Mouse (Mus musculus): ENCODE data around the gene Fhdc1. TPM values are rescaled to one million over a fixed set of nuclear protein-coding genes. Genes with fewer than 3 reads are reported as not detected.

The Fhdc1 gene
- polyA plus RNA-seq, 1 experiment = 0.46 TPM

DNA sequence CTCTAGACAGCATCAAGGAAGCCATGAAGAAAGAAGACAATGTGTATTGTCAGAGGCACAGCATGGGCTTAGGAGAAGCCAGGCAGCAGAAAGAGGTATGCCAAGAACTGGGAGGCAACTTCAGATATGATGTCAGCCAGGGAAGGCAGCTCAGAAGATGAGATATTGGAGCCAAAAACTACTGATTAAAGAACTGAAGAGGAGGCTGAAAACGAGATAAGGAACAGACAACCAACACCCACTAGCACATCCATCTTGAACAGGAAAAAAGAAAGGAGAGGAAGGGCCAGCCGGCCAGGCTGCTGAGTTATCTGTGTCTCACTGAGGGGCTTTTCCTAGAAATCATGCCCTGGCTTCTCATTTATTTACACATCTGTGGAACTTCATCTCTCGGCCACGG is 66.4 kb downstream of the Fhdc1 start:
- TF ChIP-seq CTCF (IDR thresholded peaks at IDR 0.05; ENCODE audit: low read depth, low read length) (no peak), POLR2A (IDR thresholded peaks at IDR 0.05; ENCODE audit: borderline replicate concordance, low read depth, low read length) (no peak)
- no peak overlapping the region for H3K27ac ChIP-seq (ENCODE audit: insufficient read depth, low read depth, low read length)
- no peak overlapping the region for H3K4me3 ChIP-seq (ENCODE audit: insufficient read depth, low read length)
- no peaks in the 10 kb centered on the region for H3K4me1 ChIP-seq (ENCODE audit: control insufficient read depth, insufficient read depth, low read length)

DNA sequence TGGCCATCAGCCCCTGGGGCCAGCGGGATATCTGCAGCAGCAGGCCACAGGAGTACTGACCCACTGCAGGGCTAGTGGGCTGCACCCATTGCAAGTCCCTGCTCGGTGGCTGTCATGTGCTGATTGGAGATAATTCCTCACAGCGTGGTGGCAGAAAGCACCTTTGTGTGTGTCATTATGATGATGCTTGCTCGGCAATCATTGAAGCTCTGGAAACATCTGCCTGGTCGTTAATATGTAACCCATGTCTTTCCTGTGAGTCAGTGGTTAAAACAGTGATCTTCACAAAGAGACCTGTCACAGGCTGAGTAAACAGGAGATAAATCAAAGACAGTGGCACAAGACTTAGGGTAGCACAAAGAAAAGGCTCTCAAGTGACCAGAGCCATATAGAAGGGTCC is 67.3 kb downstream of the Fhdc1 start:
- Histone ChIP-seq H3K4me1 (ENCODE audit: control insufficient read depth, insufficient read depth, low read length) (no peaks in the 10 kb centered on the region), H3K27ac (ENCODE audit: insufficient read depth, low read depth, low read length) (no peak overlapping the region), H3K4me3 (ENCODE audit: insufficient read depth, low read length) (no peak overlapping the region)
- TF ChIP-seq POLR2A (IDR thresholded peaks at IDR 0.05; ENCODE audit: borderline replicate concordance, low read depth, low read length) (no peak), CTCF (IDR thresholded peaks at IDR 0.05; ENCODE audit: low read depth, low read length) (no peak)

DNA sequence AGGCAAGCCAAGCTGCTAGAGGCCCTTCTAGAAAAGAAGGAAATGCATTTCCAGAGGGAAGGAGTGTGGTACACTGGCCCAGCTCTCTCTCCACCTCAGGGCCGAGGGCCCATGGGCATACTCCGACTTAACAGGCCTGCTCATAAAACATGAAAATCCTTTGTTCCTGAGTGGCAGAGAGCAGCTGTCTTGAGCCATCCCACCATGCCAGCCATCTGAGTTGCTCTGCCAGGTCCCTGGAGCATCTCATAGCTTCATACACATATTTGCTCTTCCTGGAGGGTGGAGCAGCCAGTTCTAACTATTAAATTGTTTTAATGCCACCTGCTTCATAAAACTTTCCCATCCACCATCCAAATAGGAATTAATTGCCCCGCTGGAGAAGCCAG is 70.8 kb downstream of the Fhdc1 start:
- Histone ChIP-seq H3K4me1 (ENCODE audit: control insufficient read depth, insufficient read depth, low read length) (no peaks in the 10 kb centered on the region), H3K27ac (ENCODE audit: insufficient read depth, low read depth, low read length) (no peak overlapping the region), H3K4me3 (ENCODE audit: insufficient read depth, low read length) (no peak overlapping the region)
- TF ChIP-seq POLR2A (IDR thresholded peaks at IDR 0.05; ENCODE audit: borderline replicate concordance, low read depth, low read length) (no peak), CTCF (IDR thresholded peaks at IDR 0.05; ENCODE audit: low read depth, low read length) (no peak)

DNA sequence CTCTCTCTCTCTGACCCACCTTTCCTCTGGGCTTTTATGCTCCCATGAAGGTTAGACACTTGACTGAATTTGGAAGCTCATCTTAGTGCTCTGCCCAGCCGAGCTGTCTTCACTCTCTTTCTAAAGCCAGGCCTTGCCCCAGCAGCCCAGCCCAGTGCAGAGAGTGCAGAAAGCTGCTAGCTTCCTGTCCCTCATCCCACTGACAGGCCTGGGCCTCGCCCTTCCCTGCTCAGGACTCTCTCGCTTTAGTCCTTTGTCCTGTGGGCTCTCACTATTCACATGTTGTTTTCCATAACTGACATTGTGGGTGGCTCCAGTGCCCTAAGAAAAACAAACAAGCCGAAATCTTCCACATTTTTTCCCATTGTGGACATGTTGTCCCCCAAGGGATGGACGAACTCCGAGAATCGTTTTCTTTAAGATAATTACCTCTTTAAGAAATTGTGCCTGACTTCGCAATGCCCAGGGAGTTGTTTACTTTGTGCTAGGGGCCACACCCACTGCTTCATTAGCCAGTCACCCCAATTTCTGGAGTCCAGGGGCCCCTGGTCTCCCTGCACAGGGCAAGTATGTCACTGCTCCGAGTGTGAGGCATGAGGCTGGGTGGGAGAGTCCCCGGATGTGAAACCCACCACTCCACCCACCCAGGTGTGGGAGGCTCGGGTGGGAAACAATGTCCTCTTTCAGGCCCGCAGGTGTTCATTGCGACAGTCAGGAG is 71.3 kb downstream of the Fhdc1 start:
- Histone ChIP-seq H3K27ac (ENCODE audit: insufficient read depth, low read depth, low read length) (no peak overlapping the region), H3K4me1 (ENCODE audit: control insufficient read depth, insufficient read depth, low read length) (no peaks in the 10 kb centered on the region), H3K4me3 (ENCODE audit: insufficient read depth, low read length) (no peak overlapping the region)
- TF ChIP-seq CTCF (IDR thresholded peaks at IDR 0.05; ENCODE audit: low read depth, low read length) (no peak), POLR2A (IDR thresholded peaks at IDR 0.05; ENCODE audit: borderline replicate concordance, low read depth, low read length) (no peak)

DNA sequence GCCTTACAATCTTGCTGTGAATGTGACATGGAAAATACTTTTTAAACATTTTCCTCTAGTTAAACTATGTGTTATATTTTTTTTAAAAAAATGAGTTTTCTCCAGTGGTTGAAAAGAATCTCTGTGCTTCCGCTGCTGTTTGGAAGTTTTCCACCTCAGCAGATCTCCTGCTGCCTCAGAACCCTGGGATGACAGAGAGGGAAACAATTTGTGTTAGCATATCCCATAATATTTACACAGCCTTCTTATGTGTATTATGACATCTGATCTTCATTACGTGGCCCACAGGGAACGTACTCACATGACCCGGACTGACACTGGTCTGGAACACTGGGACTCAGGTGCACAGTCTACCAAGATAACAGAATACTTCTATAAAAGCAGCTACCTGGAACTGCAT is 74.7 kb downstream of the Fhdc1 start:
- no peaks in the 10 kb centered on the region for H3K4me1 ChIP-seq (ENCODE audit: control insufficient read depth, insufficient read depth, low read length)
- H3K27ac ChIP-seq (ENCODE audit: insufficient read depth, low read depth, low read length) = no peak overlapping the region
- TF ChIP-seq CTCF (IDR thresholded peaks at IDR 0.05; ENCODE audit: low read depth, low read length) (no peak), POLR2A (IDR thresholded peaks at IDR 0.05; ENCODE audit: borderline replicate concordance, low read depth, low read length) (no peak)
- no peak overlapping the region for H3K4me3 ChIP-seq (ENCODE audit: insufficient read depth, low read length)

DNA sequence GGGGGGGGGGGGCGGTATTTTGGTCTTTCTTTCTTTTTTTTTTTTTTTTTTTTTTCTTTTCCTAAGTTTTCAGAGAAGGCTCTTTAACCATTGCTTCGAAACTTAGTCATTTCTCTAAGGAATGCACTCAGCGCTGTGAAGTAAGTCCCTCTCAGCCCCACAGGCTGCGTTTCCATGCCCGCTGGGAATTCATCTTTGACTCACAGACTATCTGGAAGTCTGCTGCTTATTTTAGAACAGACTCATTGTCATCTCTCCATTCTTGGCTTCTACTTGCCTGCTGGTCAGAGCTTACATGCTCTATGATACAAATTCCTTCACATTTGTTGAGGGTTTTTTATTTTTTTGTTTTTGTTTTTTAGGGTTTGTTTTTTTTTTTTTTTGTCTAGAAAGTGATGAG is 76.8 kb downstream of the Fhdc1 start:
- Histone ChIP-seq H3K4me3 (ENCODE audit: insufficient read depth, low read length) (no peak overlapping the region), H3K4me1 (ENCODE audit: control insufficient read depth, insufficient read depth, low read length) (no peaks in the 10 kb centered on the region), H3K27ac (ENCODE audit: insufficient read depth, low read depth, low read length) (no peak overlapping the region)
- TF ChIP-seq POLR2A (IDR thresholded peaks at IDR 0.05; ENCODE audit: borderline replicate concordance, low read depth, low read length) = no peak
- no peak for TF ChIP-seq CTCF (IDR thresholded peaks at IDR 0.05; ENCODE audit: low read depth, low read length)

DNA sequence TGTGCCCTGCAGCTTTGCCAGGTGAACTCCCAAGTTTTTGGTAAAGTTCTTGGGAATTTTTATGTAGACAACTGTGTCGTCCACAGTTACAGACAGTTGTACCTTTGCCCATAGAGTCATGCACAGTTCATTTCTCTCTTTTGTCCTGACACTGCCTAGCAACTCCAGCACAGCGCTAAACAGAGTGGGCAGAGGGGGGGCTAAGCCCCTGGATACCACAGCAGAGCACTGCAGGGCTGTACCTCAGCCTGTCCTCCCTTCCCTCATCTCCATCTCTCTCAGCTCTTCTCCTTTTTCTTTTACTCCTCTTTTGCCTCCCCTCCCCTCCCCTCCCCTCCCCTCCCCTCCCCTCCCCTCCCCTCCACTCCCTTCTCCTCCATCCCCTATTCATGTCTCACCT is 77.5 kb downstream of the Fhdc1 start:
- Histone ChIP-seq H3K4me3 (ENCODE audit: insufficient read depth, low read length) (no peak overlapping the region), H3K27ac (ENCODE audit: insufficient read depth, low read depth, low read length) (no peak overlapping the region), H3K4me1 (ENCODE audit: control insufficient read depth, insufficient read depth, low read length) (no peaks in the 10 kb centered on the region)
- no peak for TF ChIP-seq POLR2A (IDR thresholded peaks at IDR 0.05; ENCODE audit: borderline replicate concordance, low read depth, low read length)
- no peak for TF ChIP-seq CTCF (IDR thresholded peaks at IDR 0.05; ENCODE audit: low read depth, low read length)

DNA sequence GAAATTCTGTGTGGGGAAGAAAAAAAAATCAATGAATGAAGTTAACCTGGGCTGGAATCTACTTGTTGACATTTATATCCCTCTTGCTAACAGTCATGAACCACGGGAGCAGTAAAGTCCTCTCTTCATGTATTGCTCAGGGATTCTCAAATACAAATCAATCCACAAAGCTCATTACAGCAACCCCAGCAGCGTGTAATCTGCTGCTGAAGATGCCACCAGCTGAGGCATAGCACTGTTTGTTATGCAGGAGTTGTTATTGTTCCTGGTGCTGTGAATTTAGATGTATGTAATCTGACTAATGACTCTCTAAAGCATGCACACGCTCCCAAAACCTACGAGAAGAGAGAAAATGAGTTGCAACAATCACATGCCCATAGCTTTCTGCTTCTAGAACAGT is 82.3 kb downstream of the Fhdc1 start:
- TF ChIP-seq POLR2A (IDR thresholded peaks at IDR 0.05; ENCODE audit: borderline replicate concordance, low read depth, low read length) (no peak), CTCF (IDR thresholded peaks at IDR 0.05; ENCODE audit: low read depth, low read length) (no peak)
- no peak overlapping the region for H3K4me3 ChIP-seq (ENCODE audit: insufficient read depth, low read length)
- H3K27ac ChIP-seq (ENCODE audit: insufficient read depth, low read depth, low read length) = no peak overlapping the region

DNA sequence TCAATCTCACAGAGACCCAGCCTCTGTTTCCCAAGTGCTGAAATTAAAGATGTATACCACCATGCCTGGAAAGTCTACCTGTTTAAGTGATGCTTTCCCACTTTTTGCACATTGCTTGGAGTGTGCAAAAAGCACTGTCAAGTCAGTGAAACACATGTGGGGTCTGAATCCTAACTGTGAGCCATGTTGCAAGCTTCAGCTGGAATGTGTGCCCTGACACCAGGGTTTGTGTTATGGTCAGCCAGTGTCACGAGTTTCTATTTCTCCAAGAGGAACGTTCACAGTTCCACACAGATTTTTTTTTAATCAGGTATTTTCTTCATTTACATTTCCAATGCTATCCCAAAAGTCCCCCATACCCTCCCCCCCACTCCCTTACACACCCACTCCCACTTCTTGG is 84.0 kb downstream of the Fhdc1 start:
- H3K4me1 ChIP-seq (ENCODE audit: control insufficient read depth, insufficient read depth, low read length) = no peaks in the 10 kb centered on the region
- no peak for TF ChIP-seq POLR2A (IDR thresholded peaks at IDR 0.05; ENCODE audit: borderline replicate concordance, low read depth, low read length)
- TF ChIP-seq CTCF (IDR thresholded peaks at IDR 0.05; ENCODE audit: low read depth, low read length) = no peak
- no peak overlapping the region for H3K27ac ChIP-seq (ENCODE audit: insufficient read depth, low read depth, low read length)
- H3K4me3 ChIP-seq (ENCODE audit: insufficient read depth, low read length) = no peak overlapping the region

More for the DNA sequence above, 82.3 kb downstream of the Fhdc1 start:
- no peaks in the 10 kb centered on the region for H3K4me1 ChIP-seq (ENCODE audit: control insufficient read depth, insufficient read depth, low read length)

DNA sequence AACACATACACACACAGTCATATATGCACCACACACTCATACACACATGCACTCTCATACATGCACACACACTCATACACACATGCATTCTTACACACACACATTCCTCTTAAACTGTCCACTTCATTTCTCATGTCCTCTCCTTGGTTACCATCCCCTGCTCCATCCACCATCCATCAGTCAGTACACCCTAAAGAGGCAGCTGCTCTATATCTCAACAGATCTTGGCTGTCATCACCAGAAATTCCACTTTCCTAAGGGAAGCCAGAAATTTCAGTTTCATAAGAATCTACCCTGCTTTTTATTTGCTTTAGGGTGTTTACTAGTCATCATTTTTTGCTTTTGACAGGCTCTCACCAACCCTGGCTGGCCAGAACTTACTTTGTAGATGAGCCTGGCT is 84.4 kb downstream of the Fhdc1 start:
- no peak overlapping the region for H3K27ac ChIP-seq (ENCODE audit: insufficient read depth, low read depth, low read length)
- no peak for TF ChIP-seq CTCF (IDR thresholded peaks at IDR 0.05; ENCODE audit: low read depth, low read length)
- H3K4me3 ChIP-seq (ENCODE audit: insufficient read depth, low read length) = no peak overlapping the region
- no peaks in the 10 kb centered on the region for H3K4me1 ChIP-seq (ENCODE audit: control insufficient read depth, insufficient read depth, low read length)

Measured in bone marrow macrophage, adult 2 months (primary cell).